Mouse (Mus musculus): ENCODE results near the gene Nt5e. TPM values are rescaled to one million over a fixed set of nuclear protein-coding genes. Genes with fewer than 3 reads are reported as not detected.

The Nt5e gene
- polyA plus RNA-seq, 1 experiment: 16.1 TPM

DNA sequence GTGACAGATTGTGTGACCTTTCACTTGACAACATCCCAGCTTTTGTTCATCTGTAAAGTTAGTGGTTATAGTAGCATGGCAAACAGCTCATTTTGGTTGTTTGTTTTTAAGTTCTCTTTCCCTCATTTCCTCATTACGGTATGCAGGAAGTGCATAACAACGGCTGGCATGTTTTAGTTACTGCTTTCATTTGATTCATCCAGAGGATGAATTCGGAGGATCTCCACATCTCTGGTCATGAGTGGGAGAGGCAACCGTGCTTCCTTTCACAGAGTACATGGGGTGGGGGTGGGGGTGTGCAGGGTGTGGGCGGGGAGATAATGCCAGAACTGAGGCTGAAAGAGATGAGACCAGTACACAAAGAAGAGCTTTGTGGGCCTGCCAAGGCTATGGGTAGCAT lies 19.9 kb downstream of the Nt5e start:
- no peaks in the 10 kb centered on the region; the same call in 1 of the 2 replicates for H3K36me3 ChIP-seq (ENCODE audit: control insufficient read depth, insufficient read depth, low read length)
- DNase-seq: no peak
- TF ChIP-seq CTCF (conservative IDR thresholded peaks at IDR 0.05; ENCODE audit: insufficient read depth, insufficient read length, low read depth, low read length) (no peak), POLR2A (IDR thresholded peaks at IDR 0.05; ENCODE audit: low read depth, low read length) (no peak)
- WGBS: 41% methylated on average over 5 of the region's 5 CpGs
- H3K27me3 ChIP-seq (replicated peaks; ENCODE audit: control insufficient read depth, insufficient read depth, low read length): no peaks in the 10 kb centered on the region
- no peak overlapping the region for H3K27ac ChIP-seq (ENCODE audit: insufficient read depth, low read depth, low read length)
- no peaks in the 10 kb centered on the region for H3K4me1 ChIP-seq (ENCODE audit: control insufficient read depth, insufficient read depth, low read length)
- H3K4me3 ChIP-seq (ENCODE audit: insufficient read depth, low read depth, low read length): no peak overlapping the region

DNA sequence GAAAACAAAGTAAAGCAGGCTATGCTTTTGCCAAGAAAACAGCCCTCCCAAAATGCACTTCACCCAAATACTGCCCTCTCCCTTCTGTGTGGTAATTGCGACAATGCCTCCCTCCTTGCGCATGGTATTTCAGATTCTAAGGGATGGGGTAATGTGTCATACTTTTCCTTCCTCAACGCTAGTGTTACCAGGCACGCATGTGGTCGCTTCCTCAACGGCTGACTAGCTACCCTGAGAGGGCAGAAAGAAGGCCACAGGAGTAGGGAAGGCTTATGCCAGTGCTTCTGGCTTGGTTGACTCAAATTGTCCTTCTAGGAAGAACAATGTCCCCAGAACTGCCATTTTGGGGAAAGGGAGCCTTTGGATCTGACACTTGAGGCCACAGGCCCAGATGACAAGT lies 21.6 kb downstream of the Nt5e start:
- TF ChIP-seq CTCF (conservative IDR thresholded peaks at IDR 0.05; ENCODE audit: insufficient read depth, insufficient read length, low read depth, low read length): no peak
- no peak for TF ChIP-seq POLR2A (IDR thresholded peaks at IDR 0.05; ENCODE audit: low read depth, low read length)
- 80% methylated on average over 6 of the region's 6 CpGs for WGBS
- no peaks in the 10 kb centered on the region for H3K27me3 ChIP-seq (replicated peaks; ENCODE audit: control insufficient read depth, insufficient read depth, low read length)
- H3K27ac ChIP-seq (ENCODE audit: insufficient read depth, low read depth, low read length): no peak overlapping the region
- no peaks in the 10 kb centered on the region for H3K4me1 ChIP-seq (ENCODE audit: control insufficient read depth, insufficient read depth, low read length)
- no peak for DNase-seq
- H3K36me3 ChIP-seq (ENCODE audit: control insufficient read depth, insufficient read depth, low read length): no peaks in the 10 kb centered on the region; the same call in 1 of the 2 replicates
- H3K4me3 ChIP-seq (ENCODE audit: insufficient read depth, low read depth, low read length): no peak overlapping the region

DNA sequence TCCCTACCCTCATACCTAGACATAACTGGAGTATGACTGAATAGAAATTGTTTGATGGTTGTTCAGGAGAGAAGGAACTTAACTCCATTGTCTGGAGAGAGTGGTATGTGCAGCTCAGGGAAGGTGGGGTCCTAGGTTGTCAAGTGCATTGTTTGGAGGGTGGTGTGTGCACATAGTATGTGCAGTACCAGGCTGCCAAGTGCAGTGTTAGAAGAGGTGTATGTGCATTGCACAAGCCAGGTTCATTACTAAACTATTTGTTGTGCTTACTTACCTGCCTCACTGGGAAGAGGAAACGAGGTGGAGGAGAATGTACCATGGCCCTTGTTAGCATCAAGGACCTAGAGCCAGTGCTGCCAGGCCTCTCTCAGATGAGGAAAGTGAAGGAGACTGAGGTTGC lies 23.3 kb downstream of the Nt5e start:
- TF ChIP-seq POLR2A (IDR thresholded peaks at IDR 0.05; ENCODE audit: low read depth, low read length) (no peak), CTCF (conservative IDR thresholded peaks at IDR 0.05; ENCODE audit: insufficient read depth, insufficient read length, low read depth, low read length) (no peak)
- Histone ChIP-seq H3K4me3 (ENCODE audit: insufficient read depth, low read depth, low read length) (no peak overlapping the region), H3K27me3 (replicated peaks; ENCODE audit: control insufficient read depth, insufficient read depth, low read length) (no peaks in the 10 kb centered on the region), H3K36me3 (ENCODE audit: control insufficient read depth, insufficient read depth, low read length) (no peaks in the 10 kb centered on the region; the same call in 1 of the 2 replicates), H3K4me1 (ENCODE audit: control insufficient read depth, insufficient read depth, low read length) (no peaks in the 10 kb centered on the region), H3K27ac (ENCODE audit: insufficient read depth, low read depth, low read length) (no peak overlapping the region)
- 74% methylated on average over 1 of the region's 1 CpGs for WGBS
- DNase-seq: no peak

DNA sequence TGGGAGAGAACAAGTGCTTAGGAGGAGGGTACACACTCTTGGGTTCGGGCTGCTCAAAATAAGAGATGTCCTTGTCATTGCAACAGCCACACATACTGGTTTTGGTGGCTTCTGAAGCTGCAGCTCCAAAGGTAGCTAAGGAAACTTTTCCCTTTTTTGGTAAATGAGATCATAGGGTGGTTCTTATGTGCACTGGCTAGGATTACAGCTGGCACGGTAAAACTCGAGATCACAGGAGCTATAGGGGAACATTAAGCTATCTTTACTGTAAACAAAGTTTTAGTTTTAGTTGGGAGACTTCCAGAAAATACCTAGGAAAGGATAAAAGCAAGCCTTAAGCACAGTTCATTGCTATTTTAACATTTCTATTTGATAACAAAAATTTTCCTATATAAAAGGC lies 24.2 kb downstream of the Nt5e start:
- TF ChIP-seq CTCF (conservative IDR thresholded peaks at IDR 0.05; ENCODE audit: insufficient read depth, insufficient read length, low read depth, low read length) (no peak), POLR2A (IDR thresholded peaks at IDR 0.05; ENCODE audit: low read depth, low read length) (no peak)
- Histone ChIP-seq H3K4me1 (ENCODE audit: control insufficient read depth, insufficient read depth, low read length) (no peaks in the 10 kb centered on the region), H3K4me3 (ENCODE audit: insufficient read depth, low read depth, low read length) (no peak overlapping the region), H3K27ac (ENCODE audit: insufficient read depth, low read depth, low read length) (no peak overlapping the region), H3K36me3 (ENCODE audit: control insufficient read depth, insufficient read depth, low read length) (no peaks in the 10 kb centered on the region; the same call in 1 of the 2 replicates), H3K27me3 (replicated peaks; ENCODE audit: control insufficient read depth, insufficient read depth, low read length) (no peaks in the 10 kb centered on the region)
- no peak for DNase-seq
- 51% methylated on average over 3 of the region's 3 CpGs for WGBS

DNA sequence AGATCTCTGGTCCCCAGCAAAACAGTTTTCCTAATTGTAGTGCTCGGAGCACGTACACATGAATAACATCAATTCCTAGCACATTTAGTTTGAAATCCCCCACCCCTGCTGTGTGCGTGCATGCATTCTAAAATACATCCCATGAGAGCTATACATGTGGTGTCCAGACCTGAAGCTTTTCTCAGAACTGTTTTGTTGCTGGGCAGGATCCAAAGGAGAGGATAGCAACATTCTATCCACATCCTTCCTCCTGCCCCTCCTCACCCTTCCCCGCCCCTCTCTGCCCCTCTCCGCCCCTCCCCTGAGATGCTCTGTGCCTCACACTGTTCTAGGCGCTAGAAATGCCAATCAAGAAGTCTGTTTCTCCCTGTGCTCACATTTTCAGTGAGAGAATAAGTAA lies 25.7 kb downstream of the Nt5e start:
- Histone ChIP-seq H3K27ac (ENCODE audit: insufficient read depth, low read depth, low read length) (no peak overlapping the region), H3K36me3 (ENCODE audit: control insufficient read depth, insufficient read depth, low read length) (no peaks in the 10 kb centered on the region; the same call in 1 of the 2 replicates), H3K4me1 (ENCODE audit: control insufficient read depth, insufficient read depth, low read length) (no peaks in the 10 kb centered on the region), H3K4me3 (ENCODE audit: insufficient read depth, low read depth, low read length) (no peak overlapping the region), H3K27me3 (replicated peaks; ENCODE audit: control insufficient read depth, insufficient read depth, low read length) (no peaks in the 10 kb centered on the region)
- 74% methylated on average over 6 of the region's 6 CpGs for WGBS
- DNase-seq: no peak
- no peak for TF ChIP-seq CTCF (conservative IDR thresholded peaks at IDR 0.05; ENCODE audit: insufficient read depth, insufficient read length, low read depth, low read length)
- TF ChIP-seq POLR2A (IDR thresholded peaks at IDR 0.05; ENCODE audit: low read depth, low read length): no peak

DNA sequence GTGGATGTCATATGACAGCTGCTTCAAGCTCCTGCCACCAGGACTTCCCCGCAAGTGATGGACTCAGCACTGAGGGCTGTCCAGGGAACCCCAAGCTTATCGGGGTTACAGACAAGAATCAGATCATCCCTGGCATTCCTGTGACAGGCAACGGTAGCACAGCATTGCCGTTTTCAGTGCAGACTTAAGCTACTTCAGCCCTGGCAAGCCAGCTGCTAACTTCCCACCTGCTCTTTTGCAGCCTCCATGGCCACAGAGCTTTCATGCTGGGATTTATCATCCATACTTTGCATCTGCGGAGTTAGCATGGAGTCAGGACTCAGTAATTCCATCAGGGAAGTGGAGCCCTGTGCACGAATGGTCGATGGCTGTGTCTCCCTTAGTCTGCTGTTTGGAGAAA lies 26.5 kb downstream of the Nt5e start:
- 92% methylated on average over 7 of the region's 7 CpGs for WGBS
- no peak overlapping the region for H3K27ac ChIP-seq (ENCODE audit: insufficient read depth, low read depth, low read length)
- H3K4me3 ChIP-seq (ENCODE audit: insufficient read depth, low read depth, low read length): no peak overlapping the region
- no peaks in the 10 kb centered on the region for H3K27me3 ChIP-seq (replicated peaks; ENCODE audit: control insufficient read depth, insufficient read depth, low read length)
- no peaks in the 10 kb centered on the region; the same call in 1 of the 2 replicates for H3K36me3 ChIP-seq (ENCODE audit: control insufficient read depth, insufficient read depth, low read length)
- TF ChIP-seq CTCF (conservative IDR thresholded peaks at IDR 0.05; ENCODE audit: insufficient read depth, insufficient read length, low read depth, low read length) (no peak), POLR2A (IDR thresholded peaks at IDR 0.05; ENCODE audit: low read depth, low read length) (no peak)
- H3K4me1 ChIP-seq (ENCODE audit: control insufficient read depth, insufficient read depth, low read length): no peaks in the 10 kb centered on the region
- no peak for DNase-seq

DNA sequence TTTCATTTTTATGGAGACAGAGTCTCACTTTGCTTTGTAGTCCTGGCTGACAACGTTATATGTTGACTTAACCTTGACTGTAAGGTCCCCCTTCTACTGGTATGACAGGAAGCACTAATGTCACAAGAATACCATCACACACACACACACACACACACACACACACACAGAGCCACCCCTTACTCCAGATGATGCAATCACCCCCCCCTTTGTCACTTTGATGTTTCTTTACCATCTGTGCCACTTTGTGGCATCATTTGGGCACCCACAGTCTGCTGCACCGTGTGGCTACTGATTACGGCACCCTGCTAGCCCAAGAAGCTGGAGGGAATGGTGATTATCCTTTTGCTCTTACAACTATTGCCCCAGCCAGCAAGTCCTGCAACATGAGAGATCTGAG lies 30.2 kb downstream of the Nt5e start:
- Histone ChIP-seq H3K27ac (ENCODE audit: insufficient read depth, low read depth, low read length) (no peak overlapping the region), H3K4me3 (ENCODE audit: insufficient read depth, low read depth, low read length) (no peak overlapping the region), H3K4me1 (ENCODE audit: control insufficient read depth, insufficient read depth, low read length) (no peaks in the 10 kb centered on the region), H3K27me3 (replicated peaks; ENCODE audit: control insufficient read depth, insufficient read depth, low read length) (no peaks in the 10 kb centered on the region), H3K36me3 (ENCODE audit: control insufficient read depth, insufficient read depth, low read length) (no peaks in the 10 kb centered on the region; the same call in 1 of the 2 replicates)
- WGBS: 37% methylated on average over 3 of the region's 3 CpGs
- DNase-seq: no peak
- TF ChIP-seq CTCF (conservative IDR thresholded peaks at IDR 0.05; ENCODE audit: insufficient read depth, insufficient read length, low read depth, low read length) (no peak), POLR2A (IDR thresholded peaks at IDR 0.05; ENCODE audit: low read depth, low read length) (no peak)

Measured in kidney, adult 2 months (tissue).